12 mouse cellular contexts compared by ENCODE assay signal in genomic region chr4:47093161-47093560, GRCm38 (mm10). TPM values are rescaled to one million over a fixed set of nuclear protein-coding genes. Genes with fewer than 3 reads are reported as not detected.
DNase-seq lines count a peak whose midpoint lies in the region; ATAC-seq lines count a peak whose summit lies in the region.
"Had no signal": no experiment of that assay in that cellular context is flagged by ENCODE, and none has a peak within 500 bp of the region (broad histone marks: within the 10 kb centered on the region; RNA-seq: fewer than 3 reads in every experiment).

No protein-coding gene starts in this region.

- ATAC-seq in heart, embryonic 12.5 days (ENCODE audit: insufficient number of reproducible peaks, low FRiP score): no peak
- ATAC-seq in intestine, embryonic 16.5 days: no peak
- no peak for ATAC-seq in neural tube, embryonic 14.5 days (ENCODE audit: low read depth)
- ATAC-seq in megakaryocyte progenitor cell, adult 5-6 weeks (replicated peaks; ENCODE audit: poor library complexity): no peak
- no peak for ATAC-seq in erythroblast, adult 5-6 weeks (replicated peaks; ENCODE audit: low FRiP score, poor library complexity, severe bottlenecking)

- peak overlapping the region; percentile 74; the same call in 1 of the 2 replicates for H3K4me3 ChIP-seq in heart, embryonic 12.5 days
- H3K4me3 ChIP-seq in embryonic facial prominence, embryonic 10.5 days: peak overlapping the region; percentile 86
- peak overlapping the region; percentile 75 for H3K4me3 ChIP-seq in intestine, embryonic 16.5 days (ENCODE audit: low read length)
- H3K4me3 ChIP-seq in neural tube, embryonic 14.5 days (ENCODE audit: low read depth, low read length): no peak overlapping the region

- no peak overlapping the region for H3K9ac ChIP-seq in heart, embryonic 12.5 days
- H3K9ac ChIP-seq in intestine, embryonic 16.5 days (ENCODE audit: low read depth, low read length): no peak overlapping the region
- 0 out of 2 replicates have a peak overlapping the region, but pooled peaks have one; percentile 11 for H3K9ac ChIP-seq in neural tube, embryonic 14.5 days (replicated peaks; ENCODE audit: low read depth, low read length)

- WGBS in heart, embryonic 12.5 days: 44% methylated on average over 9 of the region's 9 CpGs
- 17% methylated on average over 9 of the region's 9 CpGs for WGBS in embryonic facial prominence, embryonic 10.5 days
- WGBS in intestine, embryonic 16.5 days: 63% methylated on average over 9 of the region's 9 CpGs
- 29% methylated on average over 9 of the region's 9 CpGs for WGBS in neural tube, embryonic 14.5 days

- peak overlapping the region; percentile 100 for H3K4me2 ChIP-seq in heart, embryonic 12.5 days
- H3K4me2 ChIP-seq in intestine, embryonic 16.5 days (ENCODE audit: low read depth, low read length): peak overlapping the region; percentile 99; the same call in 1 of the 2 replicates
- H3K4me2 ChIP-seq in neural tube, embryonic 14.5 days (ENCODE audit: low read depth, low read length): no peak overlapping the region

- H3K27ac ChIP-seq in heart, embryonic 12.5 days (ENCODE audit: poor library complexity, severe bottlenecking): no peak overlapping the region
- no peak overlapping the region for H3K27ac ChIP-seq in embryonic facial prominence, embryonic 10.5 days (replicated peaks)
- H3K27ac ChIP-seq in intestine, embryonic 16.5 days (ENCODE audit: low read length): no peak overlapping the region
- H3K27ac ChIP-seq in neural tube, embryonic 14.5 days (ENCODE audit: low read depth, low read length): no peak overlapping the region

- intact Hi-C loops in heart, postnatal 14 days (cut with DNase I): no loop called here

- DNase-seq in heart, postnatal 14 days: no peak
- DNase-seq in embryonic facial prominence, embryonic 10.5 days (ENCODE audit: low spot score): peak; percentile 12
- DNase-seq in MN1 (ENCODE audit: low spot score): no peak
- DNase-seq: cerebellum, adult 9-10 months; heart, postnatal 4 days; lung, postnatal 10 days had no signal

- no peaks in the 10 kb centered on the region for H3K9me3 ChIP-seq in heart, embryonic 12.5 days (replicated peaks)
- H3K9me3 ChIP-seq in embryonic facial prominence, embryonic 10.5 days: no peaks in the 10 kb centered on the region
- H3K9me3 ChIP-seq in intestine, embryonic 16.5 days (ENCODE audit: control insufficient read depth, low read length): no peaks in the 10 kb centered on the region
- H3K9me3 ChIP-seq in neural tube, embryonic 14.5 days (ENCODE audit: control insufficient read depth, low read length): no peaks in the 10 kb centered on the region

- H3K4me1 ChIP-seq in heart, embryonic 12.5 days (replicated peaks): peaks cover 16% of the 10 kb centered on the region
- peaks cover 26% of the 10 kb centered on the region for H3K4me1 ChIP-seq in embryonic facial prominence, embryonic 10.5 days
- H3K4me1 ChIP-seq in intestine, embryonic 16.5 days (ENCODE audit: control insufficient read depth, insufficient read depth, low read length): peaks cover 12% of the 10 kb centered on the region
- H3K4me1 ChIP-seq in neural tube, embryonic 14.5 days (ENCODE audit: control insufficient read depth, insufficient read depth, low read length): peaks cover 6% of the 10 kb centered on the region

- H3K27me3 ChIP-seq in heart, embryonic 12.5 days (replicated peaks): peaks cover 50% of the 10 kb centered on the region
- peaks cover 81% of the 10 kb centered on the region for H3K27me3 ChIP-seq in embryonic facial prominence, embryonic 10.5 days (replicated peaks; ENCODE audit: low read depth, poor library complexity, severe bottlenecking)
- peaks cover 6% of the 10 kb centered on the region; the same call in 1 of the 2 replicates for H3K27me3 ChIP-seq in intestine, embryonic 16.5 days (replicated peaks; ENCODE audit: control insufficient read depth, insufficient read depth, low read length)
- H3K27me3 ChIP-seq in neural tube, embryonic 14.5 days (ENCODE audit: control insufficient read depth, insufficient read depth, low read length): peaks cover 11% of the 10 kb centered on the region

- H3K36me3 ChIP-seq in heart, embryonic 12.5 days: no peaks in the 10 kb centered on the region
- no peaks in the 10 kb centered on the region for H3K36me3 ChIP-seq in embryonic facial prominence, embryonic 10.5 days (replicated peaks)
- H3K36me3 ChIP-seq in intestine, embryonic 16.5 days (ENCODE audit: control insufficient read depth, insufficient read depth, low read length): no peaks in the 10 kb centered on the region
- no peaks in the 10 kb centered on the region for H3K36me3 ChIP-seq in neural tube, embryonic 14.5 days (ENCODE audit: control insufficient read depth, insufficient read depth, low read length)

RNA-seq across cellular contexts. Expression of gene Galnt12, which starts 1.5 kb away (rescaled TPM):
- 1.8 and 2.2 TPM in 2 replicates for polyA plus RNA-seq in heart, embryonic 12.5 days (2016; fragmentation: Nextera tagmentation; extraction: Ambion mirVana)
- under 1 TPM; 0.57 to 0.73 TPM for total RNA-seq in heart, postnatal 14 days (2021)
- 3.1 and 3.4 TPM in 2 replicates for polyA plus RNA-seq in embryonic facial prominence, embryonic 10.5 days (2016; fragmentation: Nextera tagmentation; extraction: Ambion mirVana)
- 21.0 and 21.4 TPM in 2 replicates for polyA plus RNA-seq in intestine, embryonic 16.5 days (2015; fragmentation: Nextera tagmentation; extraction: Ambion mirVana)
- 0.58 and 1.1 TPM in 2 replicates for polyA plus RNA-seq in neural tube, embryonic 14.5 days (2014; fragmentation: Nextera tagmentation; extraction: Ambion mirVana)
- total RNA-seq in megakaryocyte progenitor cell, adult 5-6 weeks (2015): 0.64 and 1.0 TPM in 2 replicates
- total RNA-seq in megakaryocyte progenitor cell, adult 5-6 weeks (2017): 1.7 and 1.9 TPM in 2 replicates
- total RNA-seq in erythroblast, adult 5-6 weeks (2015; ENCODE audit: low replicate concordance): not detected in 2 replicates
- not detected in 2 replicates for total RNA-seq in erythroblast, adult 5-6 weeks (2017; ENCODE audit: low replicate concordance)

RNA-seq across cellular contexts. Expression of gene Anks6, which starts 35.9 kb away (rescaled TPM):
- 2.7 and 3.0 TPM in 2 replicates for polyA plus RNA-seq in heart, embryonic 12.5 days (2016; fragmentation: Nextera tagmentation; extraction: Ambion mirVana)
- 1 to 10 TPM; 3.9 to 4.0 TPM for total RNA-seq in heart, postnatal 14 days (2021)
- 4.3 and 4.8 TPM in 2 replicates for polyA plus RNA-seq in embryonic facial prominence, embryonic 10.5 days (2016; fragmentation: Nextera tagmentation; extraction: Ambion mirVana)
- 1.1 and 1.4 TPM in 2 replicates for polyA plus RNA-seq in intestine, embryonic 16.5 days (2015; fragmentation: Nextera tagmentation; extraction: Ambion mirVana)
- polyA plus RNA-seq in neural tube, embryonic 14.5 days (2014; fragmentation: Nextera tagmentation; extraction: Ambion mirVana): 3.6 and 5.3 TPM in 2 replicates
- total RNA-seq in megakaryocyte progenitor cell, adult 5-6 weeks (2015): 0.02 and 0.05 TPM in 2 replicates
- total RNA-seq in megakaryocyte progenitor cell, adult 5-6 weeks (2017): not detected in 2 replicates
- total RNA-seq in erythroblast, adult 5-6 weeks (2015; ENCODE audit: low replicate concordance): not detected in 2 replicates
- total RNA-seq in erythroblast, adult 5-6 weeks (2017; ENCODE audit: low replicate concordance): not detected in 2 replicates
- total RNA-seq: neutrophil, adult 5-6 weeks had no signal
